Mouse (Mus musculus) embryonic fibroblast, embryonic 13.5 days (primary cell): ENCODE data around the gene Slc36a4. TPM values are rescaled to one million over a fixed set of nuclear protein-coding genes. Genes with fewer than 3 reads are reported as not detected.

ENCODE experiments used
- H3K27ac ChIP-seq: 2 replicates; pipeline ENCODE4 v1.5.1; 2012; ENCODE audit warnings: low read length, control low read depth, inconsistent platforms; ENCODE audit not compliant: insufficient read depth
- H3K4me1 ChIP-seq: 2 replicates; pipeline ENCODE4 v1.6.1; 2011; ENCODE audit warnings: low read length; ENCODE audit not compliant: control insufficient read depth, insufficient read depth
- H3K4me3 ChIP-seq: 2 replicates; pipeline ENCODE4 v1.5.1; 2011; ENCODE audit warnings: mild to moderate bottlenecking, control low read depth, low read length; ENCODE audit not compliant: insufficient read depth
- CTCF ChIP-seq: IDR thresholded peaks from 2 replicates; pipeline ENCODE4 v1.5.1; 2011; ENCODE audit warnings: mild to moderate bottlenecking, control low read depth, low read length, moderate library complexity, borderline replicate concordance; ENCODE audit not compliant: insufficient read depth
- POLR2A ChIP-seq: IDR thresholded peaks from 2 replicates; pipeline ENCODE4 v1.6.1; 2011; ENCODE audit warnings: low read depth, mild to moderate bottlenecking, control low read depth, low read length, moderate library complexity
- polyA plus RNA-seq: library from polyadenylated mRNA; stranded (reverse); fragments of >200 nt; gene quantifications from 2 replicates; pipeline ENCODE4 v1.2.4, GENCODE M21; 2011; ENCODE audit warnings: low read depth; ENCODE audit not compliant: missing spikeins, insufficient read length

Slc36a4 gene
- polyA plus RNA-seq, 1 experiment, result 23.8 TPM

DNA sequence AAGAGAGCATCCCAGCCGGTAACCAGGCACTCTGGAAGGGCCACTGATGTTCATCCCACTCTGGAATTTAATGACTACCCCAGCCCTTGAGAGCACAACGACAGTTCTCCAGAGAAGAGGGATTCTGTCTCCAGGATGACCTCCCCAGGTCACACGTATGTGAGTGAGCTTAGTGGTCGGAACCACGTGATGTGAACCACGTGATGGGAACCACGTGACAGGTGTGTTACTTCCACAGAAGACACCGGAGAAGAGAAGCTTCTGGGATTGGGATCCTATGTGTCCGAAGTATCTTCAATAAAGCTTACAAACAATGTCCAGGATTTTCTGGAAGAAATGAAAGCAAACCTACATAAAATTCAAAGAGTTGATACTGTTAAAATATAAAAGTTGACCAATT lies 82.5 kb downstream of the Slc36a4 start:
- no peak for TF ChIP-seq POLR2A
- TF ChIP-seq CTCF, result no peak

More for the DNA sequence above, 82.5 kb downstream of the Slc36a4 start:
- Histone ChIP-seq H3K4me3 (no peak overlapping the region), H3K4me1 (no peaks in the 10 kb centered on the region), H3K27ac (no peak overlapping the region)

Other genes with a start within 250 kb of the Slc36a4 start
- gene Smco4, start 216.3 kb upstream of the Slc36a4 start, polyA plus RNA-seq, result 16.7 and 19.3 TPM in 2 replicates
- not detected in 2 replicates for gene Deup1, start 81.8 kb upstream of the Slc36a4 start, polyA plus RNA-seq
- gene Mtnr1b, start 164.8 kb downstream of the Slc36a4 start, polyA plus RNA-seq, result not detected in 2 replicates